Mouse (Mus musculus) liver (tissue): ENCODE measurements around the gene 1700001F09Rik.
"Not testable (repeated sequence)": the region's sequence is repeated elsewhere in the genome, so short reads cannot be mapped to it uniquely, and the experiment has no call there.

Experiments
- DNase-seq: peaks from one replicate; pipeline ENCODE4 v3.0.0-alpha.2; 2020; ENCODE audit warnings: mixed read lengths

Gene 1700001F09Rik

DNA sequence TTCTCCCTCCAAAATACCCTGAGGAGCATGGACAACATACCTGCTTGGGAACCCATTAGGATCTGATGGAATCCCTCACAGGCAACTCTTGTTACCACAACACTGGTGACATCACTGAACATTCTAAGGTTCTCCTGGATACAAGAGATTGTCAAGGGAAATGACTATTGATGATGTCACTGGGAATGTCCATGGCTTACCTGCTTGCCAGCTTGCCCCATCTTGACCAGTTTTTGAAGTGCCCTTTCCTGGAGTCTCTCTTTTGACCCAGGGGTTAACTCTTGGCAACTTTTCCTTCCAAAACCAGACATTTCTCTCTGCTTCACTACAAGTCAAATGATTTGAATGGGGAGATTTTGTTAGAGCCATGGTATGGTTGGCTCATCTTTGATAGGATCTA lies at the start of gene 1700001F09Rik:
Gene 1700001F09Rik (minus strand): TSS at position 101 of the 400 bp plus-strand sequence.
- DNase-seq, result not testable (repeated sequence)

DNA sequence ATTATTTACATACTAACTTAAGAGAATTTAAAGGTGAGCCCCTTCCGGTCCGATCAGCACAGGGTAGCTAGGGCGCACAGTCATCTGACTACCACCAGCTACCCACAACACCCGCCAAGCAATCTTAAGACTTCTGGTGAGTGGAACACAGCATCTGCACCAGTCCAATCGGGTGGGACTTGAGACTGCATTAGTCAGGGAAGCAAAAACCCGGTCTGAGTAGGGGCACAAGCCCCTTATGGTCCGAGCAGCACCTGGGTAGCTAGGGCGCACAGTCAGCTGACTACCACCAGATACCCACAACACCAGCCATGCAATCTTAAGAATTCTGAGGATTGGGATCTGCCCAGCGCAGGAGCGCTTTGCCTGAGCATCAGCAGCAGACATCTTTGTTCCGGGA lies 14.1 kb upstream of the 1700001F09Rik start:
- DNase-seq, result not testable (repeated sequence)

- DNase-seq, result not testable (repeated sequence)
Observed at GRCm38 (mm10) chr14:43359246-43359645, 11.6 kb upstream of the 1700001F09Rik start.

DNA sequence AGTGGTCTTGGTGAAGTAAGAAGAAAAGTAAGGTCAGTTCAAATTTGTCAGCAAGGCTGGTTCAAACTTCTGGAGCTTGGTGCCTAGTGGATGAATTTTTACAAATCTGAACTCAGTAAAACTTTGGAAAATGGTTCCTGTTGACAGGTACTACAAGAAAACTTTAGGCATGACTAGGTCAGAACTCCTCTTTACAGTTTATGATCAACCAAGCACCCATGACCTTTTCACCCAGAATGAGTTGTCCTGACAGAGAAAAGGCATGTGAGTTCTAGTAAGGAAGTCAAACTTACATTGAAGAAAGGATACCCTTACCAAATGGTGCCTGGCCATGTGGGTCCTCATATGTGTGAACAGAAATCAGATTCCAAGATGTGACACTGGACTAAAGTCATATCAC lies 9.9 kb upstream of the 1700001F09Rik start:
- not testable (repeated sequence) for DNase-seq

- DNase-seq, result not testable (repeated sequence)
Observed at GRCm38 (mm10) chr14:43352944-43353343, 5.3 kb upstream of the 1700001F09Rik start.

DNA sequence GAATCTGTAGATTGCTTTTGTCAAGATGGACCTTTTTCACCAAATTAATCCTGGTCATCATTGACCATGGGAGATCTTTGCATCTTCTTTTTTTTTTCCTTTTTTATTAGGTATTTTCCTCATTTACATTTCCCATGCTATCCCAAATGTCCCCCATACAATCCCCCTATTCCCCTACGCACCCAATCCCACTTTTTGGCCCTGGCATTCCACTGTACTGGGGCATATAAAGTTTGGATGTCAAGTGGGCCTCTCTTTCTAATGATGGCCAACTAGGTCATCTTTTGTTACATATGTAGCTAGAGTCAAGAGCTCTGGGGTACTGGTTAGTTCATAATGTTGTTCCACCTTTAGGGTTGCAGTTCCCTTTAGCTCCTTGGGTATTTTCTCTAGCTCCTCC lies 10.0 kb downstream of the 1700001F09Rik start:
- DNase-seq, result not testable (repeated sequence)

- DNase-seq, result peak; percentile 17
Observed at GRCm38 (mm10) chr14:43331362-43331880, 16.2 kb downstream of the 1700001F09Rik start.

DNA sequence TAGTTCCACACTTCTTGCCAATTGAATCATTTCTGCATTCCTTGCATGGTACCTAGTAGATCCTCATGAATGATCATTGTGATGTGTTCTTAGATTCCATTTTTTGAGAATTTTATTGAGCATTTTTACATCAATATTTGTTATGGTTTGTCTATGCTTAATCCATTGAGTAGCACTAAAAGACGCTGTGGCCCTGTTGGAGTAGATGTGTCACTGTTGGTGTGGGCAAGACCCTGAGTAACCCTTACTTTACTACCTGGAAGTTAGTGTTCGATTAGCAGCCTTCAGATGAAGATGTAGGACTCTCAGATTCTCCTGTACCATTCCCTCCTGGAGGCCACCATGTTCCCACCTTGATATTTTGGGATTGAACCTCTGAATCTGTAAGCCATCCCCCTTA lies 19.0 kb downstream of the 1700001F09Rik start:
- DNase-seq, result not testable (repeated sequence)

GRCm38 (mm10) chr14:43319516-43319915 lies 28.1 kb downstream of the 1700001F09Rik start:
- not testable (repeated sequence) for DNase-seq

DNA sequence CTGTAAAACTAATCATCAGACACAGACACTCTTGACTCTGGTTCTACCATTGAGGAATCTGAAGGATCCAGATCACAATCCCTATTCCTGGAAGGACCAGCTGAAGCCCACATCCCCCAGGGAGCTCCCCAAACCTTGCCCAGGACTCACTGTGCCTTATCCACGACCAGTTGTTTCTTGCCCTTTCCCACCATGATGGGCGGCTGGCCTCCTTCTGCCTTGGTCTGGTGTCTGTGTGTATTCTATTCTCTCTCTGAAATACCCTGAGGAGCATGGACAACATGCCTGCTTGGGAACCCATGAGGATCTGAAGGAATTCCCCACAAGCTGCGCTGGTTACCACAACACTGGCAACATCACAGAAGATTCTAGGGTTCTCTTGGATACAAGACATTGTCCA lies 54.1 kb downstream of the 1700001F09Rik start, which contains the start of gene Gm8127:
Gene Gm8127 (minus strand): TSS at position 330 of the 400 bp plus-strand sequence.
- DNase-seq, result not testable (repeated sequence)
